Mouse (Mus musculus): ENCODE results near the gene Cox8a. TPM values are rescaled to one million over a fixed set of nuclear protein-coding genes. Genes with fewer than 3 reads are reported as not detected.
A peak's percentile ranks its signal among the peaks of the same experiment; 100 is the strongest.

Cox8a gene
- polyA plus RNA-seq, 1 experiment from 2014 or later: 1,275 TPM

- no peak overlapping the region for H3K4me3 ChIP-seq (replicated peaks; ENCODE audit: low read length)
- DNase-seq (ENCODE audit: low spot score) (peak; percentile 58), ATAC-seq (ENCODE audit: low FRiP score) (no peak)
- no peaks in the 10 kb centered on the region for H3K4me1 ChIP-seq (replicated peaks; ENCODE audit: control insufficient read depth, insufficient read depth, low read length)
- H3K36me3 ChIP-seq (replicated peaks; ENCODE audit: control insufficient read depth, insufficient read depth): peaks cover 42% of the 10 kb centered on the region
- no peaks in the 10 kb centered on the region for H3K27me3 ChIP-seq (ENCODE audit: control insufficient read depth, insufficient read depth, low read length)
- H3K9ac ChIP-seq: no peak overlapping the region
- H3K9me3 ChIP-seq (ENCODE audit: control insufficient read depth, low read length): no peaks in the 10 kb centered on the region
- H3K4me2 ChIP-seq (replicated peaks): no peak overlapping the region
- H3K27ac ChIP-seq: no peak overlapping the region
- 14% methylated on average over 33 of the region's 33 CpGs for WGBS
Observed at GRCm38 (mm10) chr19:7195900-7196728, 21.3 kb downstream of the Cox8a start.

- no peak for DNase-seq (ENCODE audit: low spot score)
- no peaks in the 10 kb centered on the region for H3K9me3 ChIP-seq (ENCODE audit: control insufficient read depth, low read length)
- 23% methylated on average over 2 of the region's 2 CpGs for WGBS
Observed at GRCm38 (mm10) chr19:7192561-7192967, 24.9 kb downstream of the Cox8a start.

GRCm38 (mm10) chr19:7191639-7192038 lies 25.8 kb downstream of the Cox8a start:
- no peak for DNase-seq (ENCODE audit: low spot score)
- Histone ChIP-seq H3K36me3 (replicated peaks; ENCODE audit: control insufficient read depth, insufficient read depth) (no peaks in the 10 kb centered on the region), H3K9ac (no peak overlapping the region), H3K4me3 (replicated peaks; ENCODE audit: low read length) (no peak overlapping the region), H3K4me1 (replicated peaks; ENCODE audit: control insufficient read depth, insufficient read depth, low read length) (no peaks in the 10 kb centered on the region), H3K27ac (no peak overlapping the region), H3K9me3 (ENCODE audit: control insufficient read depth, low read length) (no peaks in the 10 kb centered on the region), H3K4me2 (replicated peaks) (no peak overlapping the region), H3K27me3 (ENCODE audit: control insufficient read depth, insufficient read depth, low read length) (peaks cover 17% of the 10 kb centered on the region)
- ATAC-seq (ENCODE audit: low FRiP score): no peak
- WGBS: 44% methylated on average over 6 of the region's 6 CpGs

More at GRCm38 (mm10) chr19:7192561-7192967, 24.9 kb downstream of the Cox8a start:
- no peak overlapping the region for H3K27ac ChIP-seq
- no peak overlapping the region for H3K9ac ChIP-seq
- H3K36me3 ChIP-seq (replicated peaks; ENCODE audit: control insufficient read depth, insufficient read depth): peaks cover 7% of the 10 kb centered on the region
- no peak for ATAC-seq (ENCODE audit: low FRiP score)
- no peak overlapping the region for H3K4me2 ChIP-seq (replicated peaks)
- H3K4me1 ChIP-seq (replicated peaks; ENCODE audit: control insufficient read depth, insufficient read depth, low read length): no peaks in the 10 kb centered on the region
- H3K27me3 ChIP-seq (ENCODE audit: control insufficient read depth, insufficient read depth, low read length): peaks cover 12% of the 10 kb centered on the region
- H3K4me3 ChIP-seq (replicated peaks; ENCODE audit: low read length): no peak overlapping the region

- no peak overlapping the region for H3K9ac ChIP-seq
- ATAC-seq (ENCODE audit: low FRiP score): no peak
- 41% methylated on average over 5 of the region's 5 CpGs for WGBS
Observed at GRCm38 (mm10) chr19:7190986-7191385, 26.4 kb downstream of the Cox8a start.

GRCm38 (mm10) chr19:7189026-7189425 lies 28.4 kb downstream of the Cox8a start:
- Histone ChIP-seq H3K36me3 (replicated peaks; ENCODE audit: control insufficient read depth, insufficient read depth) (no peaks in the 10 kb centered on the region), H3K27ac (no peak overlapping the region), H3K4me3 (replicated peaks; ENCODE audit: low read length) (no peak overlapping the region), H3K27me3 (ENCODE audit: control insufficient read depth, insufficient read depth, low read length) (peaks cover 30% of the 10 kb centered on the region), H3K4me2 (replicated peaks) (no peak overlapping the region), H3K9ac (no peak overlapping the region), H3K4me1 (replicated peaks; ENCODE audit: control insufficient read depth, insufficient read depth, low read length) (peaks cover 11% of the 10 kb centered on the region), H3K9me3 (ENCODE audit: control insufficient read depth, low read length) (no peaks in the 10 kb centered on the region)
- DNase-seq (ENCODE audit: low spot score) (no peak), ATAC-seq (ENCODE audit: low FRiP score) (no peak)
- 82% methylated on average over 4 of the region's 4 CpGs for WGBS

More at GRCm38 (mm10) chr19:7190986-7191385, 26.4 kb downstream of the Cox8a start:
- no peaks in the 10 kb centered on the region for H3K36me3 ChIP-seq (replicated peaks; ENCODE audit: control insufficient read depth, insufficient read depth)
- no peak for DNase-seq (ENCODE audit: low spot score)
- no peak overlapping the region for H3K27ac ChIP-seq
- H3K9me3 ChIP-seq (ENCODE audit: control insufficient read depth, low read length): no peaks in the 10 kb centered on the region
- no peak overlapping the region for H3K4me3 ChIP-seq (replicated peaks; ENCODE audit: low read length)
- H3K4me1 ChIP-seq (replicated peaks; ENCODE audit: control insufficient read depth, insufficient read depth, low read length): peaks cover 4% of the 10 kb centered on the region
- peaks cover 18% of the 10 kb centered on the region for H3K27me3 ChIP-seq (ENCODE audit: control insufficient read depth, insufficient read depth, low read length)
- H3K4me2 ChIP-seq (replicated peaks): no peak overlapping the region

- Histone ChIP-seq H3K9me3 (ENCODE audit: control insufficient read depth, low read length) (no peaks in the 10 kb centered on the region), H3K27me3 (ENCODE audit: control insufficient read depth, insufficient read depth, low read length) (peaks cover 30% of the 10 kb centered on the region), H3K9ac (no peak overlapping the region), H3K4me3 (replicated peaks; ENCODE audit: low read length) (no peak overlapping the region), H3K27ac (no peak overlapping the region), H3K4me2 (replicated peaks) (no peak overlapping the region), H3K4me1 (replicated peaks; ENCODE audit: control insufficient read depth, insufficient read depth, low read length) (peaks cover 28% of the 10 kb centered on the region), H3K36me3 (replicated peaks; ENCODE audit: control insufficient read depth, insufficient read depth) (no peaks in the 10 kb centered on the region)
- ATAC-seq (ENCODE audit: low FRiP score) (no peak), DNase-seq (ENCODE audit: low spot score) (no peak)
- WGBS: 50% methylated on average over 5 of the region's 5 CpGs
Observed at GRCm38 (mm10) chr19:7187157-7187556, 30.3 kb downstream of the Cox8a start.

GRCm38 (mm10) chr19:7185715-7186291 lies 31.6 kb downstream of the Cox8a start:
- Histone ChIP-seq H3K4me3 (replicated peaks; ENCODE audit: low read length) (no peak overlapping the region), H3K4me2 (replicated peaks) (peak overlapping the region; percentile 26; the same call in 1 of the 2 replicates), H3K27ac (no peak overlapping the region), H3K9ac (peak overlapping the region; percentile 38; the same call in 1 of the 2 replicates), H3K36me3 (replicated peaks; ENCODE audit: control insufficient read depth, insufficient read depth) (no peaks in the 10 kb centered on the region), H3K9me3 (ENCODE audit: control insufficient read depth, low read length) (no peaks in the 10 kb centered on the region), H3K4me1 (replicated peaks; ENCODE audit: control insufficient read depth, insufficient read depth, low read length) (peaks cover 34% of the 10 kb centered on the region), H3K27me3 (ENCODE audit: control insufficient read depth, insufficient read depth, low read length) (peaks cover 32% of the 10 kb centered on the region)
- WGBS: 4% methylated on average over 18 of the region's 18 CpGs
- no peak for ATAC-seq (ENCODE audit: low FRiP score)
- DNase-seq (ENCODE audit: low spot score): no peak

GRCm38 (mm10) chr19:7185059-7185458 lies 32.4 kb downstream of the Cox8a start:
- H3K9ac ChIP-seq: 0 out of 2 replicates have a peak overlapping the region, but pooled peaks have one; percentile 38
- peaks cover 32% of the 10 kb centered on the region for H3K27me3 ChIP-seq (ENCODE audit: control insufficient read depth, insufficient read depth, low read length)
- H3K9me3 ChIP-seq (ENCODE audit: control insufficient read depth, low read length): no peaks in the 10 kb centered on the region
- whole genome bisulfite sequencing: 43% methylated on average over 4 of the region's 4 CpGs
- peaks cover 34% of the 10 kb centered on the region for H3K4me1 ChIP-seq (replicated peaks; ENCODE audit: control insufficient read depth, insufficient read depth, low read length)
- no peak for DNase-seq (ENCODE audit: low spot score)
- ATAC-seq (ENCODE audit: low FRiP score): no peak
- no peak overlapping the region for H3K4me2 ChIP-seq (replicated peaks)
- H3K27ac ChIP-seq: no peak overlapping the region
- H3K36me3 ChIP-seq (replicated peaks; ENCODE audit: control insufficient read depth, insufficient read depth): no peaks in the 10 kb centered on the region
- H3K4me3 ChIP-seq (replicated peaks; ENCODE audit: low read length): no peak overlapping the region

GRCm38 (mm10) chr19:7183419-7183818 lies 34.0 kb downstream of the Cox8a start:
- no peak for ATAC-seq (ENCODE audit: low FRiP score)
- no peak overlapping the region for H3K4me2 ChIP-seq (replicated peaks)
- H3K9me3 ChIP-seq (ENCODE audit: control insufficient read depth, low read length): no peaks in the 10 kb centered on the region
- no peak for DNase-seq (ENCODE audit: low spot score)
- H3K4me3 ChIP-seq (replicated peaks; ENCODE audit: low read length): no peak overlapping the region
- H3K9ac ChIP-seq: no peak overlapping the region
- peaks cover 27% of the 10 kb centered on the region for H3K27me3 ChIP-seq (ENCODE audit: control insufficient read depth, insufficient read depth, low read length)
- 23% methylated on average over 11 of the region's 11 CpGs for WGBS
- H3K36me3 ChIP-seq (replicated peaks; ENCODE audit: control insufficient read depth, insufficient read depth): no peaks in the 10 kb centered on the region
- peaks cover 34% of the 10 kb centered on the region for H3K4me1 ChIP-seq (replicated peaks; ENCODE audit: control insufficient read depth, insufficient read depth, low read length)
- no peak overlapping the region for H3K27ac ChIP-seq

Data from hindbrain, embryonic 14.5 days (tissue).